Mouse (Mus musculus) skeletal muscle tissue, postnatal 0 days (tissue): ENCODE data around the gene Eif3a. TPM values are rescaled to one million over a fixed set of nuclear protein-coding genes. Genes with fewer than 3 reads are reported as not detected.

Experiments used
- microRNA-seq, 2 experiments: library from miRNA; unstranded; fragments of <30 nt; microRNA quantifications; one replicate each; pipeline ENCODE4; 2016
- polyA plus RNA-seq: library from polyadenylated mRNA; unstranded; fragments of >200 nt; fragmentation: Nextera tagmentation; extraction: Ambion mirVana; gene quantifications from 2 replicates; pipeline ENCODE4 v1.2.1, GENCODE M21; 2015

Gene Eif3a
- polyA plus RNA-seq: 63.5 and 67.7 TPM in 2 replicates

DNA sequence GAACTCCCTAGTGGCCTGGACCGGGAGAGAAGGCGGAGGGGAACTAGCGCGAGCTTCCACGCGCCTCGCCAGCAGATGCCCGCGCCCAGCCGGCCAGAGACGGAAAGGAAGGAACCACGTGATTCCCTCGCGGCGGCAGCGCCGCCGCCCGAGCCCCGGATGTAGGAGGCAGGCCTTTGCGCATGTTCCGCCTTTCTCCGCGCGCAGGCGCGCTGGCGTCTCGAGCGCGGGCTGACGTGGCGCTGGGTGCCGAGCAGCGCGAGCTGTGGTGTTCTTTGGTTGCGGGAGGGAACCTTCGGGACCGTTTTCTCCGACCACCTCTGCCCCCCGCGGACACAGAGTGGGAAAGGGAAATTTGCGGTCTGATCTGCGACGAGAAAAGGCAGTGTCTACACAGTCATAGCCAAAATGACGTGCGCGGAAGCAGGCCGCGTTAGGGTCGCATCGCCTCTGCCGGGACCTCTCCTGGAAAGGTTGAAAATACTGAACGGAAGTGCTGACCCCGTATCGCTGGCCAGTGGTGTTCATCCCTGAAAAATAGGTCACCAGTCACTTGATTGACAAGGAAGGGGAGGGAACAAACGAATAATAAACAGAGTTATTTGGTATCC lies at the start of gene Eif3a:
Gene Eif3a (minus strand): TSS at position 108 of the 611 bp plus-strand sequence.

DNA sequence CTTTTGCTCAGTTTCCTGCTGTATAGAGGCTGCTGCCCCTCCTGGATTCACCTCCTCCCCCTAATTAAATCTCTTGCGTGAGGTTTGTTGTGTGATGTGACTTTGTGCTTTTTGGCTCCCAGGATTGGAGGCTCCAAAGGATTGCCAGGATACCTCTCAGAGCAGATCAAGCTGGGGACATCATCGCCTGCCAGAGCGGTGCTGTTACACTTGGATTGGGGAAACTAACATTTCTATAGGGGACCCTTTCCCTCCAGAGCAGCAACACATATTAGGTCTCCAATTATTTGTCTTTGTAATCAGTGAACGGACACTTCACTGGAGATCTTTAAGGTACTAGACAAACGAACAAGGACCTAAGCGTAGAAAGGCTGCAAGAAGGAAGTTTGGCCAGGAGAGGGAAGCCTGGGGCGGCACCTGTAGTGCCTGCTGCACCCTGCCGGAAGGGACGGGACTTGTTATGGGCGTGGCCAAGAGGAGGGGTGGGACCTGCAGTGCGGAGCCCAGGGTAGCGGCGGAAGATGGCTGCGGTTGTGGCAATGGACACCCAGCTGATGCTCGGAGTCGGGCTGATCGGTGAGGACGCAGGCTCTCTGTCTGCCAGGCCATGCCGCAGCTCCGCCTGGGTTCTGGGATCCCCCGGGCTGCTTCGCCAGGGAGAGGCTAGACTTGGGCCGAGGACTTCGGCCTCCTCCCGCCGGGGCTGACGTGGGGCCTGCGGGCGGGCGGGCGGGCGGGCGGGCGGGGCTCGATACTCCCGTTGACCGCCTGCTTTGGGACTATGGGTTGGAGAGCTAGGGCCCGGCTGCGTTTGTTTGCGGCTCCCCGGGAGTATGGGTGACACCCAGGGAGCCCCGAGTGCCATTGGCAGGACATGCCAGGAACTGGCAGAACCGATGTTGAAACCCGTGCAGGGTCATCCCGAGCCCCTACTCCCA lies 20.9 kb upstream of the Eif3a start, which contains the start of gene Fam45a:
Gene Fam45a (plus strand): TSS at position 488 of the 938 bp plus-strand sequence.

DNA sequence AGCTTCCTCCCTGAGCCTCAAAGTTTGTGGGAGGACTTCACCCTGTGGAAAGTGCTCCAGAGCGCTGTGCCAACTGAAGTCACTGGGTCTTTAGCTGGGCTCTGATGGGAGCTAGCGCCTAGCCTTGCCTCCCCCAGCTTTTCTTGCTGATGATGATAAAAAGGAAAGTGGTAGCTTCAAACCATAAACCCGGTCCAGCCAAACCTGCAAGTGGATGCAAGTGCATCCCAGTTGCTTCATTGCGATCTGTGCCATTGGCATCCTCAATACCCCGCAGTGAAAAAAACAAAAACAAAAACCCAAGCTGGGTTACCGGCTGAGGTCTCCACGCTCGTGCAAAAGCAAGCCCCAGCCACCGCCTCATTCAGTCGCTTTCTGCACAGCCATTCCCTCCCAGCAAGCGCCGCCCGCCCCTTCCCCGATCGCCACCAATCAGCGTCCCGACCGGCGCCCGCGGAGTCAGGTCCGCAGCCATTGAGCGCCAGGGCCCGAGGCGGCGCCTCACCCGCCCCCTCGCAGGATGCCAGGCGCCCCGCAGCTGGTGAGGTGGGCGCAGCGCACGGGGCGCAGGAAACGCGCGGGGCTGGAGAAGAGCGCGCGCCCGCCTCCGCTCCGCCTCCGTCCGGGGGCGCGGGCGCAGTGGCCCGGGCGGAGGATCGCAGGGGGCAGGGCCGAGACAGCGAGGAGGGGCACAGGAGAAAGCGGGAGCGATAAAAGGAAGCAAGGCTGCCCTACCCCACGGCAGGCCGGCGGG lies 34.8 kb downstream of the Eif3a start, which contains the start of gene Nanos1:
Gene Nanos1 (plus strand): TSS at position 550 of the 754 bp plus-strand sequence.

Small RNA genes lying within 50 kb of the gene (microRNA-seq; reads per million reads assigned to microRNA genes)
- 0 reads per million in 2 experiments for gene mmu-mir-3084-1

Other genes with a start within 250 kb of the Eif3a start
- 8.7 and 10.5 TPM in 2 replicates for gene Cacul1, start 209.6 kb downstream of the Eif3a start, polyA plus RNA-seq
- 0.36 and 0.43 TPM in 2 replicates for gene Nanos1, start 34.7 kb downstream of the Eif3a start, polyA plus RNA-seq
- 17.5 and 20.5 TPM in 2 replicates for gene Fam45a, start 20.9 kb upstream of the Eif3a start, polyA plus RNA-seq
- gene Sfxn4, start 70.8 kb upstream of the Eif3a start, polyA plus RNA-seq: 4.4 and 5.3 TPM in 2 replicates
- 183 and 200 TPM in 2 replicates for gene Prdx3, start 83.9 kb upstream of the Eif3a start, polyA plus RNA-seq
- gene Grk5, start 99.1 kb upstream of the Eif3a start, polyA plus RNA-seq: 1.4 and 1.6 TPM in 2 replicates